Mouse (Mus musculus) cerebellum, postnatal 36 days (tissue): Measurements from ENCODE around the gene Hoxd9.

Experiments used
- DNase-seq, 2 experiments: peaks; one replicate each; pipeline ENCODE4 v3.0.0; 2021 to 2022; ENCODE audit warnings: mixed read lengths in 2 of 2

Gene Hoxd9

GRCm38 (mm10) chr2:74697567-74698121 is at the start of gene Hoxd9:
TSS of gene Hoxd9 (plus strand) at chr2:74697727.
- DNase-seq: no peak

GRCm38 (mm10) chr2:74652996-74653340 is 44.6 kb upstream of the Hoxd9 start:
- no peak for DNase-seq

GRCm38 (mm10) chr2:74653781-74654535 is 43.6 kb upstream of the Hoxd9 start:
- DNase-seq: no peak

GRCm38 (mm10) chr2:74654743-74655419 is 42.6 kb upstream of the Hoxd9 start:
- no peak for DNase-seq

- DNase-seq: no peak
Measured at GRCm38 (mm10) chr2:74655420-74655781, 42.1 kb upstream of the Hoxd9 start.

- no peak for DNase-seq
Measured at GRCm38 (mm10) chr2:74655821-74656631, 41.5 kb upstream of the Hoxd9 start.

GRCm38 (mm10) chr2:74656632-74657021 is 40.9 kb upstream of the Hoxd9 start:
- DNase-seq: no peak

GRCm38 (mm10) chr2:74657251-74658023 is 40.1 kb upstream of the Hoxd9 start:
- DNase-seq: no peak

GRCm38 (mm10) chr2:74658024-74658666 is 39.4 kb upstream of the Hoxd9 start:
- DNase-seq: no peak

GRCm38 (mm10) chr2:74658667-74659371 is 38.7 kb upstream of the Hoxd9 start:
- no peak for DNase-seq

GRCm38 (mm10) chr2:74659507-74660005 is 38.0 kb upstream of the Hoxd9 start, which contains the start of gene Evx2:
TSS of gene Evx2 (minus strand) at chr2:74659557.
- no peak for DNase-seq

- DNase-seq: no peak
Measured at GRCm38 (mm10) chr2:74660421-74661375, 36.8 kb upstream of the Hoxd9 start.

GRCm38 (mm10) chr2:74661685-74662084 is 35.8 kb upstream of the Hoxd9 start:
- no peak for DNase-seq

GRCm38 (mm10) chr2:74663291-74663925 is 34.1 kb upstream of the Hoxd9 start:
- peak in 1 of 2 experiments; percentile 44 for DNase-seq

- no peak for DNase-seq
Measured at GRCm38 (mm10) chr2:74666411-74666810, 31.1 kb upstream of the Hoxd9 start.

GRCm38 (mm10) chr2:74667191-74667841 is 30.2 kb upstream of the Hoxd9 start:
- no peak for DNase-seq

- no peak for DNase-seq
Measured at GRCm38 (mm10) chr2:74667842-74668357, 29.6 kb upstream of the Hoxd9 start, which contains the start of gene Hoxd13. TSS of gene Hoxd13 (plus strand) at chr2:74668310.
